Mouse (Mus musculus) embryo, embryonic 10 days (tissue): Measurements from ENCODE around the gene 1110051M20Rik.

Source experiments
- DNase-seq: peaks from one replicate; pipeline ENCODE4 v3.0.0-alpha.2; 2015; ENCODE audit warnings: low spot score

1110051M20Rik gene

GRCm38 (mm10) chr2:91457656-91458251, 13.2 kb upstream of the 1110051M20Rik start:
- peak; percentile 65 for DNase-seq

- DNase-seq, result peak; percentile 63
These were observed 12.8 kb upstream of the 1110051M20Rik start, which contains the start of gene Lrp4 for GRCm38 (mm10) chr2:91457259-91457655. Gene Lrp4 (plus strand): TSS chr2:91457511.

GRCm38 (mm10) chr2:91456491-91457100, 12.1 kb upstream of the 1110051M20Rik start:
- no peak for DNase-seq

- peak; percentile 84 for DNase-seq
These were observed 11.3 kb upstream of the 1110051M20Rik start for GRCm38 (mm10) chr2:91455826-91456225.

- DNase-seq, result no peak
These were observed 9.9 kb upstream of the 1110051M20Rik start for GRCm38 (mm10) chr2:91454434-91454833.

GRCm38 (mm10) chr2:91453231-91454075, 8.9 kb upstream of the 1110051M20Rik start:
- DNase-seq, result no peak

GRCm38 (mm10) chr2:91452658-91453057, 8.2 kb upstream of the 1110051M20Rik start:
- no peak for DNase-seq

- DNase-seq, result no peak
These were observed 5.8 kb upstream of the 1110051M20Rik start for GRCm38 (mm10) chr2:91450316-91450715.

- DNase-seq, result no peak
These were observed 5.2 kb upstream of the 1110051M20Rik start for GRCm38 (mm10) chr2:91449662-91450061.

GRCm38 (mm10) chr2:91442241-91442640, 2.3 kb downstream of the 1110051M20Rik start:
- DNase-seq, result no peak

- DNase-seq, result no peak
These were observed 2.8 kb downstream of the 1110051M20Rik start for GRCm38 (mm10) chr2:91441715-91442114.

- DNase-seq, result no peak
These were observed 3.8 kb downstream of the 1110051M20Rik start for GRCm38 (mm10) chr2:91440686-91441085.

GRCm38 (mm10) chr2:91439876-91440275, 4.6 kb downstream of the 1110051M20Rik start:
- no peak for DNase-seq

- no peak for DNase-seq
These were observed 5.2 kb downstream of the 1110051M20Rik start for GRCm38 (mm10) chr2:91439271-91439670.

- DNase-seq, result no peak
These were observed 7.2 kb downstream of the 1110051M20Rik start for GRCm38 (mm10) chr2:91437116-91437815.

GRCm38 (mm10) chr2:91436713-91437112, 7.8 kb downstream of the 1110051M20Rik start:
- no peak for DNase-seq

- peak; percentile 14 for DNase-seq
These were observed 13.9 kb downstream of the 1110051M20Rik start for GRCm38 (mm10) chr2:91430600-91430919.

GRCm38 (mm10) chr2:91429915-91430599, 14.4 kb downstream of the 1110051M20Rik start:
- peak; percentile 22 for DNase-seq

GRCm38 (mm10) chr2:91429146-91429545, 15.4 kb downstream of the 1110051M20Rik start:
- DNase-seq, result no peak

- DNase-seq, result no peak
These were observed 18.2 kb downstream of the 1110051M20Rik start for GRCm38 (mm10) chr2:91426321-91426720.

GRCm38 (mm10) chr2:91424061-91424720, 20.3 kb downstream of the 1110051M20Rik start:
- DNase-seq, result no peak
